Mouse (Mus musculus) forebrain, embryonic 12.5 days (tissue): ENCODE data around the gene Rasa2. TPM values are rescaled to one million over a fixed set of nuclear protein-coding genes. Genes with fewer than 3 reads are reported as not detected.

Experiments
- ATAC-seq: fragments of 200-750 bp; cut with Nextera tagmentation; 2 replicates; pipeline ENCODE4 v1.8.0; 2017; ENCODE audit warnings: moderate TSS enrichment; ENCODE audit not compliant: low FRiP score
- H3K27ac ChIP-seq: fragments of 300-500 bp; sonication (generic); 2 replicates; pipeline ENCODE4 v1.5.1; 2016; ENCODE audit warnings: mild to moderate bottlenecking
- H3K27me3 ChIP-seq: fragments of 300-500 bp; sonication (generic); 2 replicates; pipeline ENCODE4 v1.6.1; 2016; ENCODE audit warnings: mild to moderate bottlenecking
- H3K36me3 ChIP-seq: fragments of 300-500 bp; sonication (generic); replicated peaks from 2 replicates; pipeline ENCODE4 v1.6.1; 2016; ENCODE audit warnings: mild to moderate bottlenecking
- H3K4me1 ChIP-seq: fragments of 300-500 bp; sonication (generic); 2 replicates; pipeline ENCODE4 v1.6.1; 2016
- H3K4me2 ChIP-seq: fragments of 300-500 bp; sonication (generic); 2 replicates; pipeline ENCODE4 v1.6.1; 2016; ENCODE audit warnings: mild to moderate bottlenecking, moderate library complexity
- H3K4me3 ChIP-seq: fragments of 300-500 bp; sonication (generic); replicated peaks from 2 replicates; pipeline ENCODE4 v1.5.1; 2016; ENCODE audit warnings: mild to moderate bottlenecking
- H3K9ac ChIP-seq: fragments of 300-500 bp; sonication (generic); 2 replicates; pipeline ENCODE4 v1.6.1; 2016; ENCODE audit warnings: mild to moderate bottlenecking
- H3K9me3 ChIP-seq: fragments of 300-500 bp; sonication (generic); 2 replicates; pipeline ENCODE4 v1.6.1; 2016
- WGBS: fragments of 180-500 bp; shearing (Covaris S2); methylation state at CpG from one replicate; pipeline ENCODE4 v1.1.7; 2016; 5-methylcytosine and 5-hydroxymethylcytosine counted together
- polyA plus RNA-seq: library from polyadenylated mRNA; unstranded; fragments of >200 nt; fragmentation: Nextera tagmentation; extraction: Ambion mirVana; gene quantifications from 2 replicates; pipeline ENCODE4 v1.2.1, GENCODE M21; 2016

The Rasa2 gene
- polyA plus RNA-seq, 1 experiment from 2014 or later: 18.8 TPM

GRCm38 (mm10) chr9:96636423-96637156, 5.2 kb upstream of the Rasa2 start:
- Histone ChIP-seq H3K4me2 (no peak overlapping the region), H3K36me3 (no peaks in the 10 kb centered on the region), H3K9me3 (no peaks in the 10 kb centered on the region), H3K27ac (no peak overlapping the region), H3K4me3 (no peak overlapping the region), H3K27me3 (peaks cover 15% of the 10 kb centered on the region), H3K4me1 (no peaks in the 10 kb centered on the region; the same call in 1 of the 2 replicates), H3K9ac (no peak overlapping the region)
- no peak for ATAC-seq
- 45% methylated on average over 9 of the region's 9 CpGs for WGBS

GRCm38 (mm10) chr9:96635899-96636298, 4.5 kb upstream of the Rasa2 start:
- 74% methylated on average over 3 of the region's 3 CpGs for WGBS
- no peak overlapping the region for H3K4me3 ChIP-seq
- H3K4me2 ChIP-seq: no peak overlapping the region
- no peak for ATAC-seq
- no peaks in the 10 kb centered on the region; the same call in 1 of the 2 replicates for H3K4me1 ChIP-seq
- no peak overlapping the region for H3K9ac ChIP-seq
- H3K9me3 ChIP-seq: no peaks in the 10 kb centered on the region
- peaks cover 15% of the 10 kb centered on the region for H3K27me3 ChIP-seq
- no peaks in the 10 kb centered on the region for H3K36me3 ChIP-seq
- H3K27ac ChIP-seq: no peak overlapping the region

DNA sequence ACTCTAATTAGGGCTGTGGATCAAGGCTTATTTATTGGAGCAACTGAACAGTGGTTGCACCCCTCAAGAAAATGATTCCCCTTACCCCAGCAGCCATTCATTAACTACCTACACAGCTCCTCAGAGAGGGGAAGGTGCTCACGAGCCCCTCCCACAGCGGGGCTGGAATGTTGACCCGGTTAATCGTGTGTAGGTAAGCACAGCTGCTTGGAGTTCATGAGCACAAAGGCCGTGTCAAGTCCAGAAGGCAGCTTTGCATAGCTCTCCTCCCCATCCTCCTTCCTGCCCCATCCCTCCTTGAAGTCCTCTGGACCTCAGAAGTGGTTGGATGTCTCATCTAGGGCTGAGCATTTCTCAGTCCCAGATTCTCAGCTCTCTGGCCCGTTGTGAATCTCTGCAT, 3.8 kb upstream of the Rasa2 start:
- ATAC-seq: no peak
- Histone ChIP-seq H3K9me3 (no peaks in the 10 kb centered on the region), H3K27ac (no peak overlapping the region), H3K4me2 (no peak overlapping the region), H3K4me1 (no peaks in the 10 kb centered on the region; the same call in 1 of the 2 replicates), H3K9ac (no peak overlapping the region), H3K36me3 (no peaks in the 10 kb centered on the region), H3K4me3 (no peak overlapping the region), H3K27me3 (peaks cover 15% of the 10 kb centered on the region)
- 82% methylated on average over 6 of the region's 6 CpGs for WGBS

DNA sequence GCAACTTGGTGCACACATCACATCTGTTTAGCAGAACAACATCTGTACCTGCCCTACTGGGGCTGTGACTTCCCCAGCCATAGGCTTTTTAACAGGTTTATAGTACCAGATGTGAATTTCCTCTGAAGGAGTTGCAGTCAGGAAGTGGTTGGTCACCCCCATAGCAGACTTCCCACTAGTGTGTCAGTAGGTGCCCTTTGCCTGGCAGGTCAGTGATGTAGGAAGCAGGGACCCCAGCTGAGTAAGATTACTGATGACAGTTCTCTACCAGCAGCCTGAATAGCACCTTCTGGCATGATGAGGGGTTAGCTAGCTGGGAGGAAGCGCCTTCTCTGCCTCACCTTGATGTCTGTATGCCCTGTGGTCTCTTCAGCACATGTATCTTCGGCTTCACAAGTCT, 2.4 kb upstream of the Rasa2 start:
- Histone ChIP-seq H3K4me1 (peaks cover 4% of the 10 kb centered on the region; the same call in 1 of the 2 replicates), H3K9me3 (no peaks in the 10 kb centered on the region), H3K27ac (no peak overlapping the region), H3K9ac (no peak overlapping the region), H3K27me3 (peaks cover 20% of the 10 kb centered on the region), H3K4me2 (no peak overlapping the region), H3K36me3 (no peaks in the 10 kb centered on the region), H3K4me3 (no peak overlapping the region)
- WGBS: 86% methylated on average over 2 of the region's 2 CpGs
- ATAC-seq: no peak

DNA sequence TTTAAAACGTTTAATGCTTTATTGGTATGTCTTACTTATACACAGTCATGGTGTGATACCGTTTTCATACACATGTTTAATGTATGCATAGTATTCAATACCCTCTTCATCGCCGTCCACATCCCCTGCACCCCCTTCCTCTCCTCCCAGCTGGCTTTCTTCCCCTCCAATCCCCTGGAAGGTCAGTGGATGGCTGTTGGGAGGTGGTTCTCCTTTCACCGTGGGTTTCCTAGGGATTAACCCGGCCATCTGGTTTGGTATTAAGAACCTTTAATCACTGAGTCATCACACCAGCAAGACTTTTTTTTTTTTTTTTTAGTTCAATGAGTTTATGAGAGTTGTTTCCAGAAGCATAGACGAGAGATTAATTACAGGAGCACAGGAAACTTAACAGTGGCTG, 1.3 kb upstream of the Rasa2 start:
- WGBS: 45% methylated on average over 7 of the region's 7 CpGs
- H3K4me1 ChIP-seq: peaks cover 6% of the 10 kb centered on the region; the same call in 1 of the 2 replicates
- no peak for ATAC-seq

GRCm38 (mm10) chr9:96632073-96632690, 765 bp upstream of the Rasa2 start:
- H3K4me2 ChIP-seq: peak overlapping the region; percentile 82
- H3K4me1 ChIP-seq: peaks cover 6% of the 10 kb centered on the region; the same call in 1 of the 2 replicates
- H3K9ac ChIP-seq: no peak overlapping the region

More for the DNA sequence above, 1.3 kb upstream of the Rasa2 start:
- Histone ChIP-seq H3K27ac (no peak overlapping the region), H3K27me3 (peaks cover 25% of the 10 kb centered on the region), H3K4me2 (no peak overlapping the region), H3K9me3 (no peaks in the 10 kb centered on the region), H3K4me3 (no peak overlapping the region), H3K9ac (no peak overlapping the region), H3K36me3 (no peaks in the 10 kb centered on the region)

GRCm38 (mm10) chr9:96630571-96631388, 637 bp downstream of the Rasa2 start:
- peak overlapping the region; percentile 92 for H3K9ac ChIP-seq
- peak overlapping the region; percentile 82 for H3K4me2 ChIP-seq
- H3K9me3 ChIP-seq: no peaks in the 10 kb centered on the region
- under 1% methylated on average over 50 of the region's 105 CpGs for WGBS
- H3K27ac ChIP-seq: peak overlapping the region; percentile 98
- no peaks in the 10 kb centered on the region for H3K36me3 ChIP-seq
- H3K4me1 ChIP-seq: peaks cover 6% of the 10 kb centered on the region; the same call in 1 of the 2 replicates
- peaks cover 25% of the 10 kb centered on the region for H3K27me3 ChIP-seq
- peak overlapping the region; percentile 92 for H3K4me3 ChIP-seq
- ATAC-seq: peak; percentile 89

More at GRCm38 (mm10) chr9:96632073-96632690, 765 bp upstream of the Rasa2 start:
- Histone ChIP-seq H3K4me3 (peak overlapping the region; percentile 92; the same call in 1 of the 2 replicates), H3K36me3 (no peaks in the 10 kb centered on the region), H3K9me3 (no peaks in the 10 kb centered on the region), H3K27me3 (peaks cover 25% of the 10 kb centered on the region), H3K27ac (no peak overlapping the region)
- 66% methylated on average over 6 of the region's 6 CpGs for WGBS
- no peak for ATAC-seq

DNA sequence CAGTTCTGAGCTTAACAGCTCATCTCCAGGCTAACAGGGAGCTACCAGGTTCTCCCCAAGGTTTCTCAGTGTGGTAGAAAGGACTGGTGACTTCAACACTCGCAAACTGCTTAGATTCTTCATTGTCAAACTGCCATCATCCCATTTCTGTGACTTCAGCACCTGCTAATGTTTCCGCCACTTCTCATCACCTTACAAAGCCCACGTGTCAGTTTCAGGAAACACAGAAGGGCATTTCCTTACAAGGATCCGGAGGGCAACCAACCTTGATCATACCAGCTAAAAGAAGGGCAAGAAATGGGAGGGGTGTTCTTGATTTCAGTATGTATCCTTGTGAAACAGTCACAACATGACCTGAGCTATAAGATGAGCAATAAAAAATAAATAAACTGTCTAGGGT, 2.3 kb downstream of the Rasa2 start:
- H3K27ac ChIP-seq: no peak overlapping the region
- no peak for ATAC-seq
- WGBS: 67% methylated on average over 4 of the region's 4 CpGs

DNA sequence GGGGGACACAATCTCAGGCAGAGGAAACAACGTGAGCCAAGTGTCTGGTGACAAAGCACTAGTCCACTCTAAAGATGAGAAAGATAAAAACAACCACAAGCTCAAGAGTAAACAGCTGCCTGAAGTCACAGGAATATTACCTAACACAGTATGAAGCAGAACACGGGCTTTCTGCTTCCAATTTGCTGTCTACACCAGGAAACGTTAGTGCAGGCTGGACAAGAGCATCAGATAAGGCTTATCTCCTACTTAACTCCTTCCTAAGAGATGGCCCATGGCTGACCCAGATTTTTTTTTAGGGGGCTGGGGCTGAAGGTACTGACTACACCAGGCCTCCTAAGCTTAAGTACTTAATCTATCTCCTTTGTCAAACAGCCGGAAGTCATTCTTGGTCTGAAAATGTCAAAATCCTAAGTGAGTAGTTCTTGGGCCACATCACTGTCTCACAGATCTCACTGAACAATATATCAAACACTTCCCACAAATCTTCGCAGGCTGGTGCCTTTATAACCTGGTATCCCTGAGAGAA, 3.8 kb downstream of the Rasa2 start:
- no peak for ATAC-seq
- Histone ChIP-seq H3K4me3 (no peak overlapping the region), H3K9ac (no peak overlapping the region)

More for the DNA sequence above, 2.3 kb downstream of the Rasa2 start:
- H3K9me3 ChIP-seq: no peaks in the 10 kb centered on the region
- H3K4me1 ChIP-seq: peaks cover 6% of the 10 kb centered on the region; the same call in 1 of the 2 replicates
- H3K4me2 ChIP-seq: no peak overlapping the region
- no peak overlapping the region for H3K4me3 ChIP-seq
- no peak overlapping the region for H3K9ac ChIP-seq
- no peaks in the 10 kb centered on the region for H3K36me3 ChIP-seq
- peaks cover 21% of the 10 kb centered on the region for H3K27me3 ChIP-seq

GRCm38 (mm10) chr9:96627042-96627441, 4.4 kb downstream of the Rasa2 start:
- H3K4me3 ChIP-seq: no peak overlapping the region
- H3K36me3 ChIP-seq: no peaks in the 10 kb centered on the region
- 79% methylated on average over 1 of the region's 1 CpGs for WGBS
- no peak for ATAC-seq
- 0 out of 2 replicates have a peak, but pooled peaks cover 6% of the 10 kb centered on the region for H3K4me1 ChIP-seq
- no peak overlapping the region for H3K9ac ChIP-seq
- no peaks in the 10 kb centered on the region for H3K9me3 ChIP-seq
- no peak overlapping the region for H3K27ac ChIP-seq
- H3K27me3 ChIP-seq: peaks cover 10% of the 10 kb centered on the region; the same call in 1 of the 2 replicates
- no peak overlapping the region for H3K4me2 ChIP-seq

More for the DNA sequence above, 3.8 kb downstream of the Rasa2 start:
- H3K4me1 ChIP-seq: peaks cover 6% of the 10 kb centered on the region; the same call in 1 of the 2 replicates
- H3K36me3 ChIP-seq: no peaks in the 10 kb centered on the region
- WGBS: 42% methylated on average over 5 of the region's 5 CpGs
- no peak overlapping the region for H3K4me2 ChIP-seq
- peaks cover 14% of the 10 kb centered on the region for H3K27me3 ChIP-seq
- H3K27ac ChIP-seq: no peak overlapping the region
- no peaks in the 10 kb centered on the region for H3K9me3 ChIP-seq

- no peak overlapping the region for H3K4me3 ChIP-seq
- no peak for ATAC-seq
- H3K36me3 ChIP-seq: no peaks in the 10 kb centered on the region
- no peaks in the 10 kb centered on the region for H3K27me3 ChIP-seq
- H3K4me1 ChIP-seq: no peaks in the 10 kb centered on the region
- H3K27ac ChIP-seq: no peak overlapping the region
- WGBS: 85% methylated on average over 4 of the region's 4 CpGs
- H3K4me2 ChIP-seq: no peak overlapping the region
- H3K9ac ChIP-seq: no peak overlapping the region
- H3K9me3 ChIP-seq: no peaks in the 10 kb centered on the region
These were observed 12.8 kb downstream of the Rasa2 start for GRCm38 (mm10) chr9:96618448-96619176.
